Mouse (Mus musculus) hindbrain, embryonic 16.5 days (tissue): ENCODE measurements around the gene Atrn. TPM values are rescaled to one million over a fixed set of nuclear protein-coding genes. Genes with fewer than 3 reads are reported as not detected.

ENCODE experiments used
- ATAC-seq: fragments of 200-750 bp; cut with Nextera tagmentation; 2 replicates; pipeline ENCODE4 v1.8.0; 2017; ENCODE audit warnings: moderate TSS enrichment, moderate library complexity
- H3K27ac ChIP-seq: fragments of 300-500 bp; sonication (generic); 2 replicates; pipeline ENCODE4 v1.5.1; 2014; ENCODE audit warnings: low read depth, mild to moderate bottlenecking, control low read depth, low read length, moderate library complexity
- H3K27me3 ChIP-seq: fragments of 300-500 bp; sonication (generic); replicated peaks from 2 replicates; pipeline ENCODE4 v1.6.1; 2014; ENCODE audit warnings: low read length; ENCODE audit not compliant: control insufficient read depth, insufficient read depth
- H3K36me3 ChIP-seq: fragments of 300-500 bp; sonication (generic); 2 replicates; pipeline ENCODE4 v1.6.1; 2014; ENCODE audit warnings: mild to moderate bottlenecking, low read length, moderate library complexity, mixed read lengths; ENCODE audit not compliant: control insufficient read depth, insufficient read depth
- H3K4me1 ChIP-seq: fragments of 300-500 bp; sonication (generic); 2 replicates; pipeline ENCODE4 v1.6.1; 2014; ENCODE audit warnings: low read depth, low read length; ENCODE audit not compliant: control insufficient read depth, insufficient read depth
- H3K4me2 ChIP-seq: fragments of 300-500 bp; sonication (generic); 2 replicates; pipeline ENCODE4 v1.6.1; 2014; ENCODE audit warnings: mild to moderate bottlenecking, low read length, control low read depth, moderate library complexity
- H3K4me3 ChIP-seq: fragments of 300-500 bp; sonication (generic); 2 replicates; pipeline ENCODE4 v1.5.1; 2014; ENCODE audit warnings: mild to moderate bottlenecking, low read length, control low read depth, moderate library complexity
- H3K9ac ChIP-seq: fragments of 300-500 bp; sonication (generic); 2 replicates; pipeline ENCODE4 v1.6.1; 2014; ENCODE audit warnings: low read depth, mild to moderate bottlenecking, control low read depth, low read length, moderate library complexity
- H3K9me3 ChIP-seq: fragments of 300-500 bp; sonication (generic); 2 replicates; pipeline ENCODE4 v1.6.1; 2014; ENCODE audit warnings: mild to moderate bottlenecking, low read length, moderate library complexity; ENCODE audit not compliant: control insufficient read depth
- WGBS: fragments of 180-500 bp; shearing (Covaris S2); extraction: QIAGEN DNeasy Blood & Tissue Kit; methylation state at CpG from one replicate; pipeline ENCODE4 v1.1.7; 2014; 5-methylcytosine and 5-hydroxymethylcytosine counted together
- polyA plus RNA-seq: library from polyadenylated mRNA; unstranded; fragments of >200 nt; fragmentation: Nextera tagmentation; extraction: Ambion mirVana; gene quantifications from 2 replicates; pipeline ENCODE4 v1.2.1, GENCODE M21; 2015

The Atrn gene
- polyA plus RNA-seq, 1 experiment from 2014 or later, result 12.0 TPM

DNA sequence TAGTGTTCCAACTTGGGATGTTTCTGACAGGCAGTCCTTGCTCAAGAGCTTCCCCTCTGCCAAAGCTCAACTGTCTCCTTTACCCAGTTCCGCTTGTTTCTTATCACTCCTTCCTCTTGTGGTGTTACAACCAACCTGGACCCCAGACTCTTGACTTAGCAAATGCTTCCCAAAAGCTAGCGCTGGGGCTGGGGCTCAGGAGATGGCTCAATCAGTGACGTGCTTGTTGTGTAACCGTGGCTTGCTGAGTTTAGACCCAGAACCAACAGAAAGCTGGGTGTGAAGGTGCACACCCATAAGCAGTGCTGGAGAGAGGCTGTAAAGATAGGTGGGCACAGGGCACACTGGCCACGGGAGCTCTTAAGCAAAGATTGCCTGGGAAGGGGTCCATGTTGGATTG, 23.7 kb downstream of the Atrn start:
- WGBS, result 90% methylated on average over 5 of the region's 5 CpGs
- no peak overlapping the region for H3K4me2 ChIP-seq

DNA sequence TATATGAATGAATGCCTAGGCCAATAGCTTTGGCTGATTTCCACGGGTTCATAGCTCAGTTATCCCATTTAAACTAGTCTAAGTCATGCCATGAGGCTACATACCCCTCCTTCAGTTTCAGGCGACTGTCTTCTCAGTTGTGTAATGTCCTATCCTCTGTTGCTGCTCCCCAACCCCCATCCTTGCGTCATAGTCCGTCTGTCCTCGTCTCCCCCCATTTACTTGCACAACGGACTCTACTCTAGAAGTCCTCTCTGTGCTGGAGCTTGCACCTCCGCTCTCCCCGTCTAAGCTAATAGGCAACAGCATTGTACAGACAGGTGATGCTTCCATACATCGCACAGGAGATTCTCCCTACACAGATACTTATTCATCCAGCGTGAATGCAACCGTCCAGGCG, 26.6 kb downstream of the Atrn start:
- H3K4me3 ChIP-seq, result no peak overlapping the region
- no peak overlapping the region for H3K9ac ChIP-seq
- no peaks in the 10 kb centered on the region for H3K36me3 ChIP-seq
- no peak overlapping the region for H3K27ac ChIP-seq
- no peaks in the 10 kb centered on the region for H3K9me3 ChIP-seq
- no peaks in the 10 kb centered on the region for H3K27me3 ChIP-seq
- no peaks in the 10 kb centered on the region for H3K4me1 ChIP-seq
- ATAC-seq, result no peak
- no peak overlapping the region for H3K4me2 ChIP-seq
- 92% methylated on average over 12 of the region's 12 CpGs for WGBS

More for the DNA sequence above, 23.7 kb downstream of the Atrn start:
- ATAC-seq, result no peak
- Histone ChIP-seq H3K27ac (no peak overlapping the region), H3K36me3 (no peaks in the 10 kb centered on the region), H3K4me1 (no peaks in the 10 kb centered on the region), H3K9me3 (no peaks in the 10 kb centered on the region), H3K4me3 (no peak overlapping the region), H3K9ac (no peak overlapping the region), H3K27me3 (no peaks in the 10 kb centered on the region)

DNA sequence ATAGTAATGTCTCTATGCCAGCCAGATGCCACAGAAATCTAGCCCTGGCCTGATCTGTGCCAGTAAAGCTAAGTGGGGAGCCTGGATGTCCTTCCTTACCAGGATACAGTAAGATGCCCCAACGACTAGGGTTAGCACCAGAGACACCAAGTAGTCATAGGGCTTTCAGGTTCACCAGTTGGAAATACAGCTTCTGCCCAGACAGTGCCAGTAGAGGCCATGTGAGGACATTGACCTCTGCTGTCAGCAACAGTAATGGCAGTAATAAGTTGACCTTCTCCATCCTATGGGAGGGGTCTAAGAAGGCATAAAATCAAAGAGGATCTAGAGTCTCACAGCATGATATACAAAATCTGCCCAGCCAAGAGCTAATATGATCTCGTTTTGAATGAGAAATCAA, 43.5 kb downstream of the Atrn start:
- WGBS, result 75% methylated on average over 2 of the region's 2 CpGs

DNA sequence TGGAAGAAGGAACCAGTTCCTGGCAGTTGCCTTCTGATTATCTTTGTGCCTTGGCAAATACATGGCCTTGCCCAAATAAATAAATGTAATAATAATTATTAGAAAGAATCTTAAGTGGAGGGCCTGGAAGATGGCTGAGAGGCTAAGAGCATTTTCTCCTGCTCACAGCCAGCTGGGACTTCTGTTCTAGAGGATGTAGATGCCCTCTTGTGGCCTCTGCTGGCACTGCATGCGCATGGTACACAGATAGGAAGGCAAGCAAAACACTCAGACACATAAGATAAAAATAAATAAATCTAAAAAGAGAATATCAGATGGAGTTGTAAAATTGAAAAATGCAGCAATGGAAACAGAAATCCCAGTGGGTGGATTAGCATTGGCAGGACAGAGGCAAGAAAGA, 44.3 kb downstream of the Atrn start:
- no peaks in the 10 kb centered on the region for H3K27me3 ChIP-seq
- no peaks in the 10 kb centered on the region for H3K4me1 ChIP-seq
- peak; percentile 85 for ATAC-seq
- H3K9me3 ChIP-seq, result no peaks in the 10 kb centered on the region
- H3K27ac ChIP-seq, result no peak overlapping the region
- no peaks in the 10 kb centered on the region; the same call in 1 of the 2 replicates for H3K36me3 ChIP-seq
- 5% methylated on average over 1 of the region's 1 CpGs for WGBS
- no peak overlapping the region for H3K4me2 ChIP-seq
- no peak overlapping the region for H3K9ac ChIP-seq
- no peak overlapping the region for H3K4me3 ChIP-seq

More for the DNA sequence above, 43.5 kb downstream of the Atrn start:
- no peaks in the 10 kb centered on the region for H3K27me3 ChIP-seq
- H3K9ac ChIP-seq, result no peak overlapping the region
- no peaks in the 10 kb centered on the region for H3K4me1 ChIP-seq
- H3K9me3 ChIP-seq, result no peaks in the 10 kb centered on the region
- no peaks in the 10 kb centered on the region; the same call in 1 of the 2 replicates for H3K36me3 ChIP-seq
- no peak for ATAC-seq
- H3K4me3 ChIP-seq, result no peak overlapping the region
- no peak overlapping the region for H3K4me2 ChIP-seq
- H3K27ac ChIP-seq, result no peak overlapping the region

DNA sequence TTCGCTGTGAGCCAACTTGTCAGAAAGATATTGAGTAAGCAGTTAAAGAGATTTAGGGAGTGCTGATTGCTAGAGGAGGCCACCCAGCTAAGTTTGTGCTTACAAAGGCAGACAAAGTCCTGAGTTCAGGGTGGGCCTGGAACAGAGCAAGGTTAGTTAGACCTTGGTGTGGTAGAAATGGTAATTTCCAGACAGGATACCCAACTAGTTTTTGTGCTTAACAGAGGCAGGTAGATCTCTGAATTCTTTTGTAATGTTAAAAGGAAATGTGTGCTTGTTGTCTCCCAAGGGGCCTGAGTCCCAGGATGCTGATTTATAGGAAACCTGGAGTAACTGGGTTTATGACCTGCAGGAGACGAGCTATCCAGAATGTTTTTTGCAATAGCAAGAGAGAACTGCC, 52.6 kb downstream of the Atrn start:
- Histone ChIP-seq H3K27ac (no peak overlapping the region), H3K36me3 (peaks cover 3% of the 10 kb centered on the region; the same call in 1 of the 2 replicates), H3K4me1 (no peaks in the 10 kb centered on the region), H3K9me3 (no peaks in the 10 kb centered on the region), H3K9ac (no peak overlapping the region), H3K4me2 (no peak overlapping the region), H3K27me3 (no peaks in the 10 kb centered on the region), H3K4me3 (no peak overlapping the region)
- 83% methylated on average over 2 of the region's 2 CpGs for WGBS
- no peak for ATAC-seq

DNA sequence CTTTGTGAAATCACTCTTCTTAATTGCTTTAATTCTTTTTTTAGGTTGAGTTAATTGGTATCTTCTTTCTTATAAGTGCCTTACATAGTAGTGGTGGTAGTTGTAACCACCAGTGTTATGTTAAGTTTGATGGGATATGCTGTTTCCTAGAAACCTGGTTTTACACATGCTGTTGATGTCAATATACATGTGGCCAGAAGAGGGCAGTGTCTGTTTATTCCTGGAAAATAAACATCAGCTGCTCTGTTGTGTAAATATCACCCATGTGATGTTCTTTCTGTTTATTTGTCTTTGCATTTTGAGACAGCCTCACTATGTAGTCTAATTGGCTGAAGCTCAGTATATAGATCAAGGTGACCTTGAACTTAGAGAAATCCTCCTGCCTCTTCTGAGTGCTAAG, 55.6 kb downstream of the Atrn start:
- Histone ChIP-seq H3K4me1 (no peaks in the 10 kb centered on the region), H3K27ac (no peak overlapping the region), H3K9me3 (no peaks in the 10 kb centered on the region), H3K4me2 (no peak overlapping the region), H3K9ac (no peak overlapping the region), H3K27me3 (no peaks in the 10 kb centered on the region), H3K4me3 (no peak overlapping the region), H3K36me3 (peaks cover 3% of the 10 kb centered on the region; the same call in 1 of the 2 replicates)
- ATAC-seq, result no peak

DNA sequence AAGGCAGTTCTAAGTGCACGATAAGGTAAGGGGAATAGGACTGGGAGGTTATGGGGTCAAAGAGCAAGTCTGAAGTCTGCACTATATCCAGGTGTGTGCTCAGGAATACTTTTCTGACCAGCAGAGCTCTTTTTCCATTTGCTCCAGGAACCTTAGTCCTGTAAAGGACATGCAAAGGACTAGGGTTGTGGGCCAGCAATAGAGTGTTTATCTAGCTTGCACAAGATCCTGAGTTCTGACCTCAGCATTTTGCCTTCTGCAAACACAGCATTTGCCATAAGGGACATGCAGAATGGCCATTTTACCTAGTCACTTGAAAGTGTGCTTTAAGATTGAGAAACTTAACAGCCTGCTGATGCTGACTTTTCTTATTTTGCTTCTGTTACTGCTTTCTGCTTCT, 58.7 kb downstream of the Atrn start:
- Histone ChIP-seq H3K9me3 (no peaks in the 10 kb centered on the region), H3K36me3 (no peaks in the 10 kb centered on the region), H3K4me3 (no peak overlapping the region), H3K27ac (no peak overlapping the region), H3K27me3 (no peaks in the 10 kb centered on the region), H3K4me1 (no peaks in the 10 kb centered on the region), H3K4me2 (no peak overlapping the region), H3K9ac (no peak overlapping the region)
- ATAC-seq, result no peak
- 91% methylated on average over 1 of the region's 1 CpGs for WGBS

DNA sequence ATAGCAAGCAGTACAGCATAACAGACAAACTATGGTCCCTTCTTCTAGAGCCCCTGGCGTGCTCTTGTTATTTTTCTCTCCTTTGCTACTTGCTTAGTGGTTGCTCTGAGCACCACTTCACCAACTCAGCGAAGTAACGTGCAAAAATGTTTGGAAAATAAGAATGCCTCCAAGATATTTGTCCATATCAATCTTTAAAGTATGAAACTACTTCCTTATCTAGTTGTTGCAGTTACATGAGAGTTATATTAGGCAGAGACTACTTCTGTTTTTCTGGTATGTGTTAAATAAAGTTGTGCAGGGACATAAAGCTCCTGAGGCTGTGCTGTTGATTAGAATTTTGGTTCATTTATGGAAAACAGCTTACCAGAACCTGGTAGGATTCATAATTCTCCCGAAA, 64.7 kb downstream of the Atrn start:
- no peak overlapping the region for H3K4me3 ChIP-seq
- ATAC-seq, result no peak
- no peak overlapping the region for H3K27ac ChIP-seq
- H3K4me2 ChIP-seq, result no peak overlapping the region
- no peaks in the 10 kb centered on the region for H3K27me3 ChIP-seq
- peaks cover 18% of the 10 kb centered on the region for H3K36me3 ChIP-seq
- H3K9me3 ChIP-seq, result no peaks in the 10 kb centered on the region
- 90% methylated on average over 4 of the region's 4 CpGs for WGBS
- no peaks in the 10 kb centered on the region for H3K4me1 ChIP-seq
- H3K9ac ChIP-seq, result no peak overlapping the region

DNA sequence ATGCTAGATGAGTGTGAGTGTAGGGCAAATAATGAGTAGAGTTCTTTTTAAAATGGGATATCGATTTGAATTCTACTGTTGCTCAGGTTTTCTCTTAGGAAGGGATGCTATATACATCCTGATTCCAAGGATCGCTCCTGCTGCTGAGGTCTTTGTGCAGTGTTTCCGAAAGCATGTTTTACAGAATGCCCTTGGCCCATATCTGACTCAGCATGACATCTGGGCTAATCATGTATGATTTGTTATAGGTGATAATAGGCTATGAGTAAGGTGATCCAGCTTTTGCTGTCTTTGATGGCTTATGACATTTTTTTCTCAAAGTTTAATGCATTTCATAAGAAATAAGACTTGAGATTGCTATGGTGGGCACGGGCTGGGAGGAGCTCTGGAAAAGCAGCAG, 66.1 kb downstream of the Atrn start:
- no peak overlapping the region for H3K4me3 ChIP-seq
- H3K9me3 ChIP-seq, result no peaks in the 10 kb centered on the region
- no peak for ATAC-seq
- no peak overlapping the region for H3K4me2 ChIP-seq
- H3K4me1 ChIP-seq, result no peaks in the 10 kb centered on the region
- WGBS, result 92% methylated on average over 4 of the region's 4 CpGs
- H3K9ac ChIP-seq, result no peak overlapping the region
- H3K27ac ChIP-seq, result no peak overlapping the region
- peaks cover 24% of the 10 kb centered on the region for H3K36me3 ChIP-seq
- H3K27me3 ChIP-seq, result no peaks in the 10 kb centered on the region

DNA sequence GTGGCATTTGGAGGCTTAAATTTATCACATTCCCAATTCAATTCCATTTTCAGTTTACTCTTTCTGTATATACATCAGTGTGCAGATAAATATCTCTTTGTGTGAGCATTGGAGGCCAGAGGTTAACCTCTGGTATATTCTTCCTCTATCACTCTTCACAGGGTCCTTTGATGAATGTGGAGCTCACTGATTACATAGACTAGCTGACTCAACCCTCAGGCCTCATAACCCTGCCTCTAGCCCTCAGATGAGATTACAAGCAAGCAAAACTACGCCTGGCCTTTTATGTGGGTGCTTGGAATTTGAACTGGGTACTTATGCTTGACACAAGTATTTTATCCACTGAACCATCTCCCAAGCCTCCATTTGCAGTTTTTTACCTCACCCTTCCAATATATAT, 68.6 kb downstream of the Atrn start:
- Histone ChIP-seq H3K9me3 (no peaks in the 10 kb centered on the region), H3K27me3 (no peaks in the 10 kb centered on the region), H3K4me2 (no peak overlapping the region), H3K4me1 (no peaks in the 10 kb centered on the region), H3K4me3 (no peak overlapping the region), H3K36me3 (peaks cover 26% of the 10 kb centered on the region), H3K27ac (no peak overlapping the region), H3K9ac (no peak overlapping the region)
- 95% methylated on average over 1 of the region's 1 CpGs for WGBS
- no peak for ATAC-seq
